Mouse (Mus musculus) spleen, adult 18-20 months (tissue): ENCODE measurements around the gene RPS10-NUDT3.
A peak's percentile ranks its signal among the peaks of the same experiment; 100 is the strongest.

Source experiments
- DNase-seq, 2 experiments: peaks; one replicate each; pipeline ENCODE4 v3.0.0; 2022; ENCODE audit warnings: mixed read lengths in 2 of 2

Gene RPS10-NUDT3

DNA sequence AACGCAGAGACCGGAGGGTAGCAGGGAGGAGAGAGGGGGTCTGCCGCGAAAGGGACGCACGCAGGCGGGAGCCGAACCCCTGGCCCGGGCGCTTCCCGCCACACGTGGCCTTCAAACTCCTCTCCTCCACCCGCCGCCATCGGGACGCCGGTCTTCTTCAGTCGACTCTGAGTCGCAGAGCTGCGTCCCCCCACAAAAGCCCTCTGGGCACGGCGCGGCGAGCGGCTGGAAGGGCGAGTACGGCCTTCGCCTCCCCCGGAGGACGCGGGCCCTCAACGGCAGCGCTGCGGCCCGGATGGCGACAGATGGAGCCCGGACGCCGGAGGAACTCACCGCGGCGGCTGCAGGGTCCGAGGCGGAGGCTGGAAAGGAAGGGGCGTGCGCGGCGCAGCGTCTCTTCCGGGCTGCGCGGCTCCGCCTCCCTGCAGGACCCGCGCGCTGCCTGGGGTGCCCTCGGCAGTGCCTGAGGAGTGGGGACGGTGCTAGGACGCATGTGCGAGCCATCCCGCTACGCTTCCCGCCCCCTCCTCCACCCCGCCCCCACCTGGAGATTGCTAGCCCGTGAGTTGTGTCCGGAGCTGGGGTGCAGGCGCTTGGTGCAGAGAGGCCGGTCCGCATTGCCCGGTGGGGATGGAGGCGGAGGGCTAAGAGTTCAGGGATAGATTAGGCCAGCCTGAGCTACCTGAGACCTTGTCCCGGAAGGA lies at the start of gene RPS10-NUDT3:
Gene RPS10-NUDT3, minus strand, starts transcription at position 352 of the 704 bp plus-strand sequence.
- peak; percentile 80 to 86 for DNase-seq

GRCm38 (mm10) chr17:27678924-27679813 lies 44.1 kb upstream of the RPS10-NUDT3 start:
- DNase-seq: no peak

DNA sequence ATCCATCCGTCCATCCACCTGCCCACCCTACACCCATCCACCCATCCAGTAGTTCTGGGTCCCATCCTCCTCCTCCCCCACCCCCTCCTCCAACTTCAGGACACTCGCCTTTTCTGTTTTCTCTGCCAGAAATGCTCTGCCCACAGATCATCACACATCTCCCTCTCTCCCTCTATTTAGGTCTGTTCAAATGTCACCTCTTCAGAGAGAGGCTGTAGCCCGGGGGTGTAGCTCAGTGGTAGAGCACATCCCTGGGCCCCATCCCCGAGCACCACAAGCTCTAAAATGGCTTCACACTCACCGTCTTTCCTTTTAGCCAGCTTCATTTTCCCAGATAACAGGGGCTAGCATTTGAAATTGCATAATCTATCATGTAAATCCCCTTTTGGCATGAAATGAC lies 42.7 kb upstream of the RPS10-NUDT3 start:
- no peak for DNase-seq

DNA sequence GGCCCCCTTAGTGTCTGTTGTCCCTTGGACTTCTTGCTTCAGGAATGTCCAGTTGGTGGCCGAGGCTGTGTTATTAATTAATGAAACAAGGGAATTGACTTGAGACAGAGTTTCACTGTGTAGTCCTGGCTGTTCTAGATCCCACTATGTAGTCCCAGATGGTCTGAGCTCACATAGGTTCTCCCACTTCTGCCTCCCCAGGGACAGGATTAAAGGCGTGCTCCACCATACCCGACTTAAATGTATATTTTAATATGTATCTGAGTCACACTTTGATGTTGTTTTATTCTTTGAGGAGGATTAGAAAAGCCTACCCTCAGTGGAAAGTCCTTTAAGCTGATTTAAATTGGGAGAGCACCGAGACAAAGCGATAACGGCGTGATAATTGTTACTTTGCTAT lies 41.2 kb upstream of the RPS10-NUDT3 start:
- no peak for DNase-seq

DNA sequence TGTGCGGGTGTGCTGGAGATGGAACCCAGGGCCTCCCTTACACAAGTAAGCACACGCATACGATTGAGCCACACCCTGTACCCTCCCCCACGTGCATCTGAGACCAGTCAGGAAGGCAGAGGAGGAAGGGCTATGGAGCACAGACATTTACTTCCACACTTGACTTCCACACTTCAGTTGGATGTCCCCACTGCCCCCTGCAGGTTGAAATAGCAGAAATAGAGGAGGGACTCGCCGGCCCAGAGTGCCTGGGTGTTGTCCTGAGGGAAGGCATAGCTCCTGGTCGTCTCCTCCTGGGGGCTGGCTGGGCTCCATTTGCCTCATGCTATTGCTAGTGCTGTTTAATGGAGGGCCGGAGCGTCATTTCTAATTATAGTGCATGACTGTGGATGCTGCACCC lies 40.4 kb upstream of the RPS10-NUDT3 start:
- no peak for DNase-seq

GRCm38 (mm10) chr17:27673945-27674344 lies 38.9 kb upstream of the RPS10-NUDT3 start:
- no peak for DNase-seq

DNA sequence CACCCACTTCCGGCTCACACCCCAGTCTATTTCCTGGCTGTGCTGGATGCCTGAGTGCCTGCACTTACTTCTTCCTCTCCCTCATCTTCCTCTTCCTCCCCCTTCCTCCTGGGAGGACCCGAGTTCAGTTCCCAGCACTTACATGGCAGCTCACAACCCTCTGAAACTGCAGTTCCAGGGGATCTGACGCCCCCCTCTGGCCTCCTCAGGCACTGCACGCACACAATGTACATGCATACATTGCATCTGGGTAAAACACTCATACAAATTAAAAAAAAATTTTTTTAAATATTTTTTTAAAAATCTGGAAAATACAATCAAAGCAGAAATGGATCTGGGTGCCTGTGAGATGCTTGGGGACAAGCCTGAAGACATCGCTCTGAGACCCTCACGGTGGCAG lies 36.7 kb upstream of the RPS10-NUDT3 start:
- DNase-seq: no peak

DNA sequence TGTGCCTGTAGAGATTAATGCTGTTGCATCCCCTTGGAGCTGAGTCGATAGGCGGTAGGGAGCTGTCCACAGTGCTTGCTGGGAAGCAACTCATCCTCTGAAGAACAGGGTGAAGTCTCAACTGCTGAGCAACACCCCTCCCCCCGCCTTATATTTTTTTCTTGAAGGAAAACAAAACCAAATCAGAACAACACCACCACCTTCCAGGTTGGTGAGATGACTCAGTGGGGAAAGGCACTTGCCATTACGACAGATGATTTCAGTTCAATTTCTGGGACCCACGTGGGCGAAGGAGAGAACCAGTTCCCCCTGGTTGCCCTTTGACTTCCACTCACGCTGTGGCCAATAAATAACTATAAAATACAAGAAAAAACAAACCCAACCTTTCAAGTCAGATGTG lies 23.7 kb upstream of the RPS10-NUDT3 start:
- DNase-seq: no peak

DNA sequence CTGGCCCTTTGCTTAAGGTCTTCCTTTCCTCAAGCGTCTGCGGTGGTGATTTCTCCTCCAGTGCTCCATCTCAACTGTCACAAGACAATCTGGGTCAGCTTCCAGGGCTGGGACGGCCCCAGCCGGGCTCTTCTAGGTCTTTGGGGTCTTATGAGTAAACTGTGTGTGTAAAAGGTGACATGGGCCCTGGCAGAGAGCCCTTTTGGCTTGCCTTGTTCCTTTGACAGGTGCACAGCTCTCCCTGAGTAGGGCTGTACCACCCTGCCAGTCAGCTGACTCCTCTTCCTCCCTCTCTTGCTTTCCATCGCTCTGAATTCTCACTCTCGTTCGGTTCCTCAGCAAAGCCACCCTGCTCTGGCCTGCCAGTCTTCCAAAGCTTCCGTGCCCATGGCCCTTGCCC lies 22.1 kb upstream of the RPS10-NUDT3 start:
- no peak for DNase-seq

DNA sequence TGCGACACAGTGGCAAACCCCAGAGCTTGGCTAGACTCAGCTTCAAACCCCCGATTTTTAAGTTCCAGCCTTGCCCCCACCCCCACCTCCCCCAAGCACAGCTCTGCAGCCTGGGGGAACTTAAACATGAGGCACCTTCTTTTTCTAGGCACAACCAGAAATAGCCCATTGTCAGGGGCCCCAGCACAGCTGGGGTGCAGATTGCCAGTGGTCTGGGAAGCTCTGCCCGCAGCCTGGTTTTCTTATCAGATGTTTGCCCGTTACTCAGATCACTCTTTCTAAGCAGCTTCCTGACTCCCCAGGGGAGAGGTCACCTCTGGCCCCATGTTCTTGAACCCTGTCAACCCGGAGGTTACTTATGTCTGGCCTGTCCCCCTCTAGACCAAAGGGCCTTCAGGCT lies 21.4 kb upstream of the RPS10-NUDT3 start:
- no peak for DNase-seq

- peak; percentile 24 to 49 for DNase-seq
Observed at GRCm38 (mm10) chr17:27656011-27656399, 21.0 kb upstream of the RPS10-NUDT3 start.

- DNase-seq: peak; percentile 53 to 64
Observed at GRCm38 (mm10) chr17:27655089-27656010, 20.3 kb upstream of the RPS10-NUDT3 start, which contains the start of gene Pacsin1. TSS of gene Pacsin1 (plus strand) at chr17:27655509.

- DNase-seq: no peak
Observed at GRCm38 (mm10) chr17:27653253-27653959, 18.4 kb upstream of the RPS10-NUDT3 start.

DNA sequence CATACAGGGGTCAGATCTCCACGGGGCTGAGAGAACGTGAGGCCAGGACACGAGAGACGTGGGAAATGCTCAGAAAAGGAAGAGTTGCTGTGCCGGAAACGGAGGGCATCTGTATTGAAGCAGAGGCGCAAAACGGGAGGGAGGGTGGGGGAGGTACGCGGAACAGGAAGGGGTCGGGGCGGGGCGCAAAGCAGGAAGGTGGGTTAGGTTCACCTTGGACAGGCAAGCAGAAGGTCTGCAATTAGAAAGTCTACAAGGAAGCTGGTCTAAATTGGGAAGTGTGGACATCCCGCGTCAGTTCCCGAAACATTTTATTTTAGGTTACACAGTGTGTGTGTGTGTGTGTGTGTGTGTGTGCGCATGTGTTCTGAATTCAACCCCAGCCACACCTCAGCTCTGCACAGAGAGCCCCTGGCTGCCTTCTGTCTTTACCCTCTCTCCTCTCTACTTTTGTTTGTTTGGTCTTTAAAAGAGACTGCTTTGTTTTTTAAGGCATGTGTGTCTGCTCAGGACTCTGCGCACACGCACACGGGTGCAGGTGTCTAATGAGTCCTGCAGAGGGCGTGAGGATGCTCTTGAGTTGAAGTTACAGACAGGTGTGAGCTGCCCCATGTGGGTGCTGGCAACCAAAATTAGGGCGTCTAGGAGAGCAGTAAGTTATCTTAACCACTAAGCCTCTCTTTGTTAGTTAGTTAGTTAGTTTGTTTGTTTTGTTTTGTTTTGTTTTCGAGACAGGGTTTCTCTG lies 17.2 kb upstream of the RPS10-NUDT3 start:
- no peak for DNase-seq

- no peak for DNase-seq
Observed at GRCm38 (mm10) chr17:27650586-27650985, 15.6 kb upstream of the RPS10-NUDT3 start.

GRCm38 (mm10) chr17:27650160-27650559 lies 15.1 kb upstream of the RPS10-NUDT3 start:
- DNase-seq: peak; percentile 47 to 69

DNA sequence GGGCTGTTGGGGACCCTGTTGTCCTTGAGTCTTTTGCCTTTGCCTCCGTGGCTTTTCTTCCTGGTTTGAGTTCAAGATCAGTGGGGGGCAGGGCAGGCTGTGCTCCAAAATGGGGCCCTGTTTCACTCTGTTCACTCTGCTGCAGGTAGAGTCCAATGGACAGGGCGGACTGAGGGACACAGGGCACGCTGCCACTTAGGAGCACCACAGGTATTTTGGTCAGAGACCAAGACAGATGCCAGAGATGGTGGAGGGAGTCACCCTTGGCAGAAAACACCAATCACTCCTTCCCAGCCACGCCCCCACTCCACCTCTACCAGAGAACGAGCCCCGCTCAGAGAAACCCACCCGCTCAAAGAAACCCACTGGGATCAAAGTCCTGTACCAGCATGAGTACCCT lies 10.8 kb upstream of the RPS10-NUDT3 start:
- no peak for DNase-seq

DNA sequence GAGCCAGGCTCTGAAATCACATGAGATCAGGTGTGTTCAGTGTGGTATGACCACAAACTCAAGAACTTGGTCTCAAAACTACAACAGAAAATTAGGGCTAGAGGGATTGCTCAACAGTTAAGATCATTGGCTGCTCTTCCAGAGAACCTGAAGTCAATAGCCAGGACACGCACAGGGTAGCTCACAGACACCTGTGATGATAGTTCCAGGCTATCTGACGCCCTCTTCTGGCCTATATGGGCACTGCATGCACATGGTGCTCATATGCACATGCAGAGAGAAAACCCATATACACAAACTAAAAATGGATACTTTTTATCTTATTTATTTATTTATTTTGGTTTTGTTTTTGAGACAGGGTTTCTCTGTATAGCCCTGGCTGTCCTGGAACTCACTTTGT lies 9.6 kb upstream of the RPS10-NUDT3 start:
- no peak for DNase-seq

DNA sequence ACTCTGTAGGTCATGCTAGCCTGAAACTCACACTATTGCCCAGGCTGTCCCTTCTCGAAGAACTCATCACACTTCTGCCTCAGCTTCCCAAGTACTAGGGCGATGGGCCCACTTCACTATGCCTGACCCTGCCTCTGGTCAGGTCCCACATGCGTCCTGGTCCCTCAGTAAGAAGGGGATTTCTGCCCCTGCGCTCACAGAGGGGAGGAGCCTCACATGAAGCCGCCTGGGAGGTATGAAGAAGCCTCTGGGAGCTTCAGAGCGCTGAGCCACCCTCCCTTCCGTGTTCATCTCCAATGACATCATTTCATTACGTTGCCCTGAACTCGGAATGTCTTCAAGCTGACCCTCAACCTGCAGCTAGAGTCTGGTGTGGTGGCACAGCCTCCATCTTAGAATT lies 8.7 kb upstream of the RPS10-NUDT3 start:
- DNase-seq: no peak

- no peak for DNase-seq
Observed at GRCm38 (mm10) chr17:27643101-27643500, 8.1 kb upstream of the RPS10-NUDT3 start.

DNA sequence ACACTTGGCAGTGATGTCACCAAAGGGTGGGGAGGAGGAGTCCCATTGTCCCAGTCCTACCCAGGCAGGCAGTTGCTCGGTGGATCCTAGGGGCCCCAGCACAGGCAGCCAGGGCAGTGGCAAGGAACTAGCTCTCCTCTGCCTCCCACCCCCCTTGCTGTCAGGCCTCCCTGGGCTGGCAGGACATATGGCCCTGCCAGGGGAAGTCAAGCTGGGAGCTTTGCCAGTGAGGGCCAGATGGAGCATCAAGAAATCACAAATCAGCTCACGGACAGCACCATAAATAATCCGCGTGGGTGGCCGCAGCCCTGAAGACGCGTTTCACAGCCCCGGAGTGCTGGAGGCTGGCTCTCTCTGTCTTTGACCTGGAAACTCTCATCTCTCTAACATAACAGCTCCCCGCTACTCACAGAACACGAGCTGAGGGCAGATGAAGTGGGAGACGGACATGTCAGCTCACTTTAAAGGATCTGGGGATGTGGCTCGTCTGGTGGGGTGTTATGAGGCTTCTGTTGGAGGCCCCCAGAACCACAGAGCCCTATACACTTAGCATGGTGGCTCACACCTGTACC lies 7.6 kb upstream of the RPS10-NUDT3 start:
- DNase-seq: no peak
